Mouse (Mus musculus) hindbrain, embryonic 16.5 days (tissue): ENCODE measurements at regions not wholly inside any gene's neighbourhood (a gene's known extent, or its start where the extent isn't known, plus 50 kb on each side); places are given as distances from the start of the nearest gene placed in this dataset.

Experiments used
- ATAC-seq: fragments of 200-750 bp; cut with Nextera tagmentation; 2 replicates; pipeline ENCODE4 v1.8.0; 2017; ENCODE audit warnings: moderate TSS enrichment, moderate library complexity
- H3K27ac ChIP-seq: fragments of 300-500 bp; sonication (generic); 2 replicates; pipeline ENCODE4 v1.5.1; 2014; ENCODE audit warnings: low read depth, mild to moderate bottlenecking, control low read depth, low read length, moderate library complexity
- H3K27me3 ChIP-seq: fragments of 300-500 bp; sonication (generic); replicated peaks from 2 replicates; pipeline ENCODE4 v1.6.1; 2014; ENCODE audit warnings: low read length; ENCODE audit not compliant: control insufficient read depth, insufficient read depth
- H3K36me3 ChIP-seq: fragments of 300-500 bp; sonication (generic); 2 replicates; pipeline ENCODE4 v1.6.1; 2014; ENCODE audit warnings: mild to moderate bottlenecking, low read length, moderate library complexity, mixed read lengths; ENCODE audit not compliant: control insufficient read depth, insufficient read depth
- H3K4me1 ChIP-seq: fragments of 300-500 bp; sonication (generic); 2 replicates; pipeline ENCODE4 v1.6.1; 2014; ENCODE audit warnings: low read depth, low read length; ENCODE audit not compliant: control insufficient read depth, insufficient read depth
- H3K4me2 ChIP-seq: fragments of 300-500 bp; sonication (generic); 2 replicates; pipeline ENCODE4 v1.6.1; 2014; ENCODE audit warnings: mild to moderate bottlenecking, low read length, control low read depth, moderate library complexity
- H3K4me3 ChIP-seq: fragments of 300-500 bp; sonication (generic); 2 replicates; pipeline ENCODE4 v1.5.1; 2014; ENCODE audit warnings: mild to moderate bottlenecking, low read length, control low read depth, moderate library complexity
- H3K9ac ChIP-seq: fragments of 300-500 bp; sonication (generic); 2 replicates; pipeline ENCODE4 v1.6.1; 2014; ENCODE audit warnings: low read depth, mild to moderate bottlenecking, control low read depth, low read length, moderate library complexity
- H3K9me3 ChIP-seq: fragments of 300-500 bp; sonication (generic); 2 replicates; pipeline ENCODE4 v1.6.1; 2014; ENCODE audit warnings: mild to moderate bottlenecking, low read length, moderate library complexity; ENCODE audit not compliant: control insufficient read depth
- whole genome bisulfite sequencing: fragments of 180-500 bp; shearing (Covaris S2); extraction: QIAGEN DNeasy Blood & Tissue Kit; methylation state at CpG from one replicate; pipeline ENCODE4 v1.1.7; 2014; 5-methylcytosine and 5-hydroxymethylcytosine counted together

DNA sequence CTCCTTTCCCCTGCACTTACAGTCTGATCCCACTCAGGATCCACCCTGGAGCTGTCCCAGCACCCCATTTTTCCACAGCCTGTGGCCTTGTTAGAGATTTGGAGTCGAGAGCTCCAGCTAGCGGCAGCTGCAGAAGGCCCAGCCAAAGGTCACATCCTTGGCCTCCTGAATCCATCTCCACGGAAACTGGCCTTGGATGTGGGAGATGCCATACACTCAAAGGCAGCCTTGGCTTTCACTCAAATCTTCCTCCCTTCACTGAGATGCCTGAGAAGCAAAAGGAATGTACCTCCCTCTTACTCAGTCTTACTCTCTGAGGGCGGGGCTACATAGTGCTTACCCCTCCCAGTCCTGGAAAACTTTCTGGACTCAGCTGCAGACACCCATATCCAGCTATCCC is 56.2 kb upstream of the Ky start:
- ATAC-seq: no peak; the same call in 1 of the 2 replicates
- H3K36me3 ChIP-seq: no peaks in the 10 kb centered on the region
- 40% methylated on average over 4 of the region's 4 CpGs for WGBS

GRCm38 (mm10) chr9:102446066-102446465 is 59.5 kb upstream of the Ky start:
- Histone ChIP-seq H3K4me3 (no peak overlapping the region), H3K36me3 (no peaks in the 10 kb centered on the region), H3K27me3 (no peaks in the 10 kb centered on the region), H3K27ac (no peak overlapping the region), H3K9me3 (no peaks in the 10 kb centered on the region), H3K9ac (no peak overlapping the region), H3K4me2 (no peak overlapping the region), H3K4me1 (no peaks in the 10 kb centered on the region)
- no peak for ATAC-seq
- 79% methylated on average over 2 of the region's 2 CpGs for WGBS

More for the DNA sequence above, 56.2 kb upstream of the Ky start:
- no peak overlapping the region for H3K27ac ChIP-seq
- no peaks in the 10 kb centered on the region for H3K27me3 ChIP-seq
- no peak overlapping the region for H3K4me3 ChIP-seq
- H3K4me2 ChIP-seq: no peak overlapping the region
- no peak overlapping the region for H3K9ac ChIP-seq
- no peaks in the 10 kb centered on the region for H3K4me1 ChIP-seq
- no peaks in the 10 kb centered on the region for H3K9me3 ChIP-seq

DNA sequence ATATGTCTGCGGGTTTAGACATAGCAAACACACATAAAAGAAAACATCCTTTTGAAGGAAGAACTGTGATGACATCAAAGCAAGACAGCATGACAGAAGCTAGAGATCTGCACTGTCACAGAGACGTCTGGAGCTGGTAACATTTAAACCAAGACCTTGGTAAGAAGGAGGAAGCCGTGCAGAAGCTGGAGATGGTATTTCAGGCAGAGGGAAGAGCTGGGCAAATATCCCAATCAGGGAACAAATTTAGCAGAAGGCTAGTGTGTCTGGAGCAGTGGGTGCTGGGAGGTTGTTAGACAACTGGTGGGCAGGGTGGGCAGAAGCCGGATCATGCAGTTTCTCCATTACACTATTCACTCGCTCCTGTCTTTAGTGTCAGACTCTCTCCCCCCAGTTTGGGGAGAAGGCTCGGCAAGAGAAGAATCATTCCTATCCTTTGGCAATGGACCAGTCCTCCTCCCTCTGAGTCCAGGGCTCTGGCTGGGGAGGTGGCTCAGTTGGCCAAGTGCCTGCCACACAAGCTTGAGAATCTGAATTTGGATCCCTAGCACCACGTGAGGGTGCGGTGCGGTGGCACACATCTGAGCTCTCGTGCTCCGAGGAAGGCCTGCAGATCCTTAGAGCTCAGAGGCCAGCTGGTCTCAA is 63.2 kb upstream of the Ky start:
- no peaks in the 10 kb centered on the region for H3K4me1 ChIP-seq
- no peak for ATAC-seq
- no peaks in the 10 kb centered on the region for H3K27me3 ChIP-seq
- no peak overlapping the region for H3K27ac ChIP-seq
- 71% methylated on average over 11 of the region's 11 CpGs for WGBS
- no peaks in the 10 kb centered on the region for H3K9me3 ChIP-seq
- H3K4me2 ChIP-seq: no peak overlapping the region
- no peaks in the 10 kb centered on the region for H3K36me3 ChIP-seq
- H3K9ac ChIP-seq: no peak overlapping the region
- no peak overlapping the region for H3K4me3 ChIP-seq

GRCm38 (mm10) chr9:102437641-102438040 is 67.9 kb upstream of the Ky start:
- Histone ChIP-seq H3K4me1 (no peaks in the 10 kb centered on the region), H3K9me3 (no peaks in the 10 kb centered on the region), H3K4me3 (no peak overlapping the region), H3K27ac (no peak overlapping the region), H3K9ac (no peak overlapping the region), H3K36me3 (no peaks in the 10 kb centered on the region), H3K27me3 (no peaks in the 10 kb centered on the region), H3K4me2 (no peak overlapping the region)
- 80% methylated on average over 3 of the region's 3 CpGs for WGBS
- no peak for ATAC-seq

- Histone ChIP-seq H3K4me1 (no peaks in the 10 kb centered on the region), H3K36me3 (no peaks in the 10 kb centered on the region), H3K9ac (no peak overlapping the region), H3K9me3 (no peaks in the 10 kb centered on the region), H3K4me3 (no peak overlapping the region), H3K4me2 (no peak overlapping the region), H3K27ac (no peak overlapping the region), H3K27me3 (no peaks in the 10 kb centered on the region)
- ATAC-seq: no peak
- WGBS: 85% methylated on average over 5 of the region's 5 CpGs
These were observed 69.2 kb upstream of the Ky start for GRCm38 (mm10) chr9:102436378-102436777.

- Histone ChIP-seq H3K4me3 (no peak overlapping the region), H3K4me2 (no peak overlapping the region), H3K4me1 (peaks cover 16% of the 10 kb centered on the region), H3K36me3 (no peaks in the 10 kb centered on the region), H3K9me3 (no peaks in the 10 kb centered on the region), H3K9ac (no peak overlapping the region), H3K27ac (no peak overlapping the region), H3K27me3 (no peaks in the 10 kb centered on the region)
- WGBS: 82% methylated on average over 5 of the region's 5 CpGs
- no peak for ATAC-seq
These were observed 73.5 kb upstream of the Ephb1 start for GRCm38 (mm10) chr9:102428031-102428430.

DNA sequence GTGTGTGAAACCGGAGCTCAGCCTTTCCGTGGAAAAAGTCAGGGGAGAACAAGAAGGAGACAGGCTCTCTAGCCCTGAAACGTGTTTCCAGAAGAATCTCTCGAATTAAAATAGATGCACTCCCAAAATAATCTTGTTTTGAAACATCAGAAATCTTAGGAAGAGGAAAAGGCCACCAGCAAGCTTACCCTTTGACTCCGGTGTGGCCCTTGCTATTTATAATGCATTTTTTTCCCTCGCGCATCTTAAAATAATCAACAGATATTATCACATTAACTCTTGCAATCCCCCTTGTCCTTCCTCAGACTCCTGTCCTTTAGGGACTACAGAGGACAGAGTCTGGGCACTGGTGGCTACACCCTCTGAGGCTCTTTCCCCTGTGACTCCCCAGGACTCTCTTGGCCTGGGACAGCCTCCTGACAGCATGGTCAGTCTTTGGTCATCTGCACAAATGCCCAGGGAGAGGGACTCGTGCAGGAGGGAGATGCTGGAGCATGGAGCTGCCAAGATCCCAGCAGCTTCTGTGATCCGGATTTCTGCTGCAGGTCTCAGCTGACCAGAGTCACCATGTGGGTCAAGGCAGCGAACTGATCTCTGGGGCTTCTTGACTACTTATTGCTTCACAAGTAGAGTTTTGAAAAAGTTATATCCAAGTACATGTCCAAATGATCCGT is 70.3 kb upstream of the Ephb1 start:
- Histone ChIP-seq H3K27ac (0 out of 2 replicates have a peak overlapping the region, but pooled peaks have one; percentile 54), H3K4me2 (peak overlapping the region; percentile 39), H3K9me3 (no peaks in the 10 kb centered on the region), H3K9ac (peak overlapping the region; percentile 35; the same call in 1 of the 2 replicates), H3K27me3 (no peaks in the 10 kb centered on the region), H3K36me3 (no peaks in the 10 kb centered on the region), H3K4me3 (no peak overlapping the region), H3K4me1 (peaks cover 16% of the 10 kb centered on the region)
- no peak for ATAC-seq
- WGBS: 48% methylated on average over 11 of the region's 11 CpGs

- Histone ChIP-seq H3K27ac (peak overlapping the region; percentile 66), H3K9me3 (no peaks in the 10 kb centered on the region), H3K4me2 (peak overlapping the region; percentile 40), H3K4me3 (no peak overlapping the region), H3K36me3 (no peaks in the 10 kb centered on the region), H3K9ac (peak overlapping the region; percentile 35; the same call in 1 of the 2 replicates), H3K27me3 (no peaks in the 10 kb centered on the region), H3K4me1 (peaks cover 16% of the 10 kb centered on the region)
- WGBS: 6% methylated on average over 20 of the region's 20 CpGs
- peak; percentile 84 for ATAC-seq
These were observed 69.6 kb upstream of the Ephb1 start for GRCm38 (mm10) chr9:102423919-102424671.

DNA sequence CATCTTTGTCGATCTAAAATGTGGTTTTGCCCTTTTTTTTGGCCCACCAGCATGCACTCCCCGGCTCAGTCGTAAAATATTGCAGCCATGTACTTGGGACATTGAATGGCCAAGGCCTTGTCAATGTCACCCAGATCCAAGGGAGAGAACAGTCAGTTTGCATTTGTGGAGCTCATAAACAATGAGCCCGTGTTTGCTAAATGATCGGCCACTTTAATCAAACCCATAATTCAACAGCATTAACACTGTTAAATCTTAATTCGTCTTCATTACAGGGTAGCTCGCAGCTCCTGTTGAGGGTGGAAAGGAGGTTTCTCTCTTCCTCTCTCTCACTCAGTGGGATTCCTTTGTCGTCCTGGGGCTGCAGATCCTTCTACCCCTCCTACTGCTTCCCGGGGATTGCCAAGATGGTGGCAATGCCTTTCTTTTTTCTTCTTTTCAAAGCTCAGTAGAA is 69.0 kb upstream of the Ephb1 start:
- peak; percentile 40 for ATAC-seq
- peak overlapping the region; percentile 1; the same call in 1 of the 2 replicates for H3K9ac ChIP-seq
- H3K9me3 ChIP-seq: no peaks in the 10 kb centered on the region
- peak overlapping the region; percentile 66; the same call in 1 of the 2 replicates for H3K27ac ChIP-seq
- no peaks in the 10 kb centered on the region for H3K27me3 ChIP-seq
- no peak overlapping the region for H3K4me3 ChIP-seq
- 8% methylated on average over 9 of the region's 9 CpGs for WGBS
- H3K4me1 ChIP-seq: peaks cover 16% of the 10 kb centered on the region
- peak overlapping the region; percentile 40; the same call in 1 of the 2 replicates for H3K4me2 ChIP-seq
- no peaks in the 10 kb centered on the region for H3K36me3 ChIP-seq
